Mouse (Mus musculus): ENCODE measurements around the gene Olfr818. TPM values are rescaled to one million over a fixed set of nuclear protein-coding genes. Genes with fewer than 3 reads are reported as not detected.
"Not testable (repeated sequence)": the region's sequence is repeated elsewhere in the genome, so short reads cannot be mapped to it uniquely, and the experiment has no call there.

Gene Olfr818
- not detected for total RNA-seq (2021)
- long read RNA-seq: 0 reads

DNA sequence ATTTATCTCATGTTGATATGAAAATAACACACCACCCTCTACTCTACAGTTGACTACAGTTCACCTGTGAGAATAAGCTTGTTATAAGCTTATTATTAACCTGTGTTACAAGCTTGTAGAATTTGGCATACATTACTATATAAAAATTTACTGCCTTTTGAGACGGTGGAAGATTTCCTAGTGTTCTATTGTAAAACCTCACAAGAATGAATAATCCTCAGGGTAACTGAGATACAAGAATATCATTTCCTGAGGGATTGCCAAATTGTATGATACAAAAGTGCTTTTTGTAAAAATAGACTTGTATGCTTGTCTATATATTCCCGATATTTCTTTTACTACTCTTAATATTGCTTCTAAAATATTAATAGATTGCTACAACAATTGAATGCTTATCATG, at the start of gene Olfr818:
Olfr818 (minus strand) TSS at position 101 of the 400 bp plus-strand sequence.
- DNase-seq (ENCODE audit: low spot score in 2 of 2): no peak

DNA sequence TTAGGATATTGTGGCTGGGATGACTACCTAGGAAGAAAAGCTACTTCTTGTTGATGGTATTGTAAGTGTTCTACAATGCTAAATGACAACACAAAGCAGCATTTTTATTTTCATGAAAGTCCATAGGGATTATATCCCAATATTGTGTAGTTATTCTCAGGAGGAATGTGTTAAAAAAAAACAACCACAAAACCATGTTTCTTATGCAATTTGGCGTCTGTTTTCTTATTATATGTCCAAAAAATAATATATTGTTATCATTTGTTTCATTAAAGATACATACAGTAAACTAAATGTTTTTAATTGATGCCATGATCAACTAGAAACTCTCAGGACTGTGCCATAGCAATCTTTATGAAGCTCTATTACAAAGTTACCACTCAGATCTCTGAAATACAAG, 36.1 kb upstream of the Olfr818 start, which contains the start of gene Gm10310:
Gm10310 (minus strand) TSS at position 101 of the 400 bp plus-strand sequence.
- DNase-seq (ENCODE audit: low spot score in 2 of 2): not testable (repeated sequence)

DNA sequence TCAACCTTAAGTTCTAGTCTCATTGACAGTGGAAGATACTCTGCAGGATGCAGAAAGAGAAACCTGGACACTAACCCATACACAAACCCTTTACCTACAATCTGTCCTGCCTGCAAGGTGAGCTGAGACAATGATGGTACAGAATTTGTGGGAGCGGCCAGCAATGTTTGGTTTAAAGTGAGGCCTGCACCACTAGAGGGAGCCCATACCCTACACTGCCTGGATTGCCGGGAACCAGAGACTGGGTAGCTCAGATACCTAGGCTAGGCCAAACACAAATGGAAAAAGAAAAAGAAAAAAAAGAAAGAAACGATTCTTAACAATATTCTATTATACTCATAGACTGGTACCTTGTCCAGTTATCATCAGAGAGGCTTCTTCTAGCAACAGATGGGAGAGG, 33.0 kb upstream of the Olfr818 start:
- DNase-seq (ENCODE audit: low spot score in 2 of 2): not testable (repeated sequence)

DNA sequence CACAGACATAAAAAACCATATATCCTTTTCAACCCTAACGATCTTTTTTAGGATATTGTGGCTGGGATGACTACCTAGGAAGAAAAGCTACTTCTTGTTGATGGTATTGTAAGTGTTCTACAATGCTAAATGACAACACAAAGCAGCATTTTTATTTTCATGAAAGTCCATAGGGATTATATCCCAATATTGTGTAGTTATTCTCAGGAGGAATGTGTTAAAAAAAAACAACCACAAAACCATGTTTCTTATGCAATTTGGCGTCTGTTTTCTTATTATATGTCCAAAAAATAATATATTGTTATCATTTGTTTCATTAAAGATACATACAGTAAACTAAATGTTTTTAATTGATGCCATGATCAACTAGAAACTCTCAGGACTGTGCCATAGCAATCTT, 27.1 kb upstream of the Olfr818 start, which contains the start of gene Olfr247:
Olfr247 (minus strand) TSS at position 101 of the 400 bp plus-strand sequence.
- DNase-seq (ENCODE audit: low spot score in 2 of 2): not testable (repeated sequence)

DNA sequence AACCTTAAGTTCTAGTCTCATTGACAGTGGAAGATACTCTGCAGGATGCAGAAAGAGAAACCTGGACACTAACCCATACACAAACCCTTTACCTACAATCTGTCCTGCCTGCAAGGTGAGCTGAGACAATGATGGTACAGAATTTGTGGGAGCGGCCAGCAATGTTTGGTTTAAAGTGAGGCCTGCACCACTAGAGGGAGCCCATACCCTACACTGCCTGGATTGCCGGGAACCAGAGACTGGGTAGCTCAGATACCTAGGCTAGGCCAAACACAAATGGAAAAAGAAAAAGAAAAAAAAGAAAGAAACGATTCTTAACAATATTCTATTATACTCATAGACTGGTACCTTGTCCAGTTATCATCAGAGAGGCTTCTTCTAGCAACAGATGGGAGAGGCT, 24.1 kb upstream of the Olfr818 start:
- not testable (repeated sequence) for DNase-seq (ENCODE audit: low spot score in 2 of 2)

DNA sequence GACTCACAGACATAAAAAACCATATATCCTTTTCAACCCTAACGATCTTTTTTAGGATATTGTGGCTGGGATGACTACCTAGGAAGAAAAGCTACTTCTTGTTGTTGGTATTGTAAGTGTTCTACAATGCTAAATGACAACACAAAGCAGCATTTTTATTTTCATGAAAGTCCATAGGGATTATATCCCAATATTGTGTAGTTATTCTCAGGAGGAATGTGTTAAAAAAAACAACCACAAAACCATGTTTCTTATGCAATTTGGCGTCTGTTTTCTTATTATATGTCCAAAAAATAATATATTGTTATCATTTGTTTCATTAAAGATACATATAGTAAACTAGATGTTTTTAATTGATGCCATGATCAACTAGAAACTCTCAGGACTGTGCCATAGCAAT, 18.3 kb upstream of the Olfr818 start, which contains the start of gene Olfr819:
Olfr819 (minus strand) TSS at position 101 of the 400 bp plus-strand sequence.
- DNase-seq (ENCODE audit: low spot score in 2 of 2): not testable (repeated sequence)

DNA sequence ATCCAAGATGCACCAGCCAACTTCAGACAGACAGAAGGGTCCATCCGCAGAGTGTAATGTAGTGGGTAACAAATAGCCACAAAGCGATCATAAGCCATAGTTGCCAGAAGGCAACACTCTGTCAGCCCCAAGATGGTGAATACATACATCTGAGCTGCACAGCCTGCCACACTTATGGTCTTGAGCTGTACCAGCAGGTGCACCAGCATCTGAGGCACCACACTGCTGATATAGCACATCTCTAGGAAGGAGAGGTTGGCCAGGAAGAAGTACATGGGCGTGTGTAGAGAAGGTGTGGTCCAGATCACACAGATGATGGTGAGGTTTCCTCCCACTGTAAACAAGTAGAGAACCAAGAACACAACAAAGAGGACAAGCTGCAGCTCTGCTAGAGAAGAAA, 17.3 kb upstream of the Olfr818 start:
- DNase-seq (ENCODE audit: low spot score in 2 of 2): not testable (repeated sequence)

DNA sequence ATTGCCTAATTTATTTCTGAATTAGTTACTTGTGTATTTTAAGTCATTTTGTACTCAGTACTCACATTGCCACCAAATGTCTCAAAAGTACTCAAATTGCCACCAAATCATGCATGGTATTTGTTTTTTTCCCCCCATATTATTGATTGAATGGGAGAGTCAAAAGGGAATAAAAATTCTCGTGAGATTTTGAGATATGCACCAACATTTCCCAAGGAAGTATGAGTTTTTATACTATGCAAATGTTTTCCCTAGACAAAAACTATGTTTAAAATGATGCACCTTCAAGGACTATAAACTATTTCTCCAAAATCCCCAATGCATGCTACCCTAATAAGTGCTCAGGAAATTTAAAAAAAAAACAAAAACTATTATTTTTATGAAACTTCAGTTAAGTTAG, 33.4 kb downstream of the Olfr818 start, which contains the start of gene Olfr816:
Olfr816 (minus strand) TSS at position 101 of the 400 bp plus-strand sequence.
- no peak for DNase-seq (ENCODE audit: low spot score in 2 of 2)

DNA sequence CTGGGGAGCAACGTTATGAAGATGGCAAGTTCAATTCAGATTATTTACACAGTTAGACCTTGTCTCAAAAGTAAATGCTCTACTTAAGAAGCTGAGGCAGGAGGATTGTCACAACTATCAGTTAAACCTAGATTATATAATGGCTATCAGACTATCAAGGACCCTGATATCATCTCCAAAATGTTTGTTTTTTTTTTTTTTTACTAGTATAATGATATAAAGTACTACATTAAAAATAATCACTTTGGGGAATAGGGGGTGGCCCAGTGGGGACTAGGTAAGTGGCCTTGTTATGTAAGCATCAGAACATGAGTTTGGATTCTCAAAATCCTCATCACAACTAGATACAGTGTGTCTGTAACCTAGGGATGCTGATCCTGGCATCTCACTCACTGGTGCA, 43.1 kb downstream of the Olfr818 start, which contains the start of gene Olfr815:
Olfr815 (minus strand) TSS at position 101 of the 400 bp plus-strand sequence.
- not testable (repeated sequence) for DNase-seq (ENCODE audit: low spot score in 2 of 2)

Other genes with a start within 250 kb of the Olfr818 start
- not detected for gene Olfr804, start 245.9 kb downstream of the Olfr818 start, total RNA-seq (2021)
- not detected for gene Olfr805, start 219.7 kb downstream of the Olfr818 start, total RNA-seq (2021)
- gene Olfr806, start 207.2 kb downstream of the Olfr818 start, total RNA-seq (2021): not detected
- not detected for gene Olfr807, start 191.3 kb downstream of the Olfr818 start, total RNA-seq (2021)
- not detected for gene Olfr808, start 183.6 kb downstream of the Olfr818 start, total RNA-seq (2021)
- gene Olfr809, start 174.5 kb downstream of the Olfr818 start, total RNA-seq (2021): not detected
- not detected for gene Olfr810, start 154.2 kb downstream of the Olfr818 start, total RNA-seq (2021)
- not detected for gene Olfr811, start 144.7 kb downstream of the Olfr818 start, total RNA-seq (2021)
- not detected for gene Olfr812, start 103.0 kb downstream of the Olfr818 start, total RNA-seq (2021)
- gene Olfr813, start 93.7 kb downstream of the Olfr818 start, total RNA-seq (2021): not detected
- not detected for gene Olfr814, start 69.2 kb downstream of the Olfr818 start, total RNA-seq (2021)
- gene Olfr815, start 43.2 kb downstream of the Olfr818 start, total RNA-seq (2021): not detected
- gene Olfr816, start 33.5 kb downstream of the Olfr818 start, total RNA-seq (2021): not detected
- not detected for gene Olfr819, start 18.2 kb upstream of the Olfr818 start, total RNA-seq (2021)
- not detected for gene Olfr247, start 27.0 kb upstream of the Olfr818 start, total RNA-seq (2021)
- gene Gm10310, start 36.0 kb upstream of the Olfr818 start, total RNA-seq (2021): not detected
- not detected for gene Olfr820, start 63.5 kb upstream of the Olfr818 start, total RNA-seq (2021)
- not detected for gene Olfr821, start 81.2 kb upstream of the Olfr818 start, total RNA-seq (2021)
- not detected for gene Olfr822, start 122.1 kb upstream of the Olfr818 start, total RNA-seq (2021)
- not detected for gene Olfr823, start 166.3 kb upstream of the Olfr818 start, total RNA-seq (2021)
- not detected for gene Olfr824, start 180.9 kb upstream of the Olfr818 start, total RNA-seq (2021)
- gene Olfr825, start 217.7 kb upstream of the Olfr818 start, total RNA-seq (2021): not detected
- not detected for gene Olfr826, start 235.1 kb upstream of the Olfr818 start, total RNA-seq (2021)